Mouse (Mus musculus): ENCODE results near the gene Arhgef10l. TPM values are rescaled to one million over a fixed set of nuclear protein-coding genes. Genes with fewer than 3 reads are reported as not detected.

Gene Arhgef10l
- polyA plus RNA-seq, 1 experiment from 2014 or later = 12.1 TPM

DNA sequence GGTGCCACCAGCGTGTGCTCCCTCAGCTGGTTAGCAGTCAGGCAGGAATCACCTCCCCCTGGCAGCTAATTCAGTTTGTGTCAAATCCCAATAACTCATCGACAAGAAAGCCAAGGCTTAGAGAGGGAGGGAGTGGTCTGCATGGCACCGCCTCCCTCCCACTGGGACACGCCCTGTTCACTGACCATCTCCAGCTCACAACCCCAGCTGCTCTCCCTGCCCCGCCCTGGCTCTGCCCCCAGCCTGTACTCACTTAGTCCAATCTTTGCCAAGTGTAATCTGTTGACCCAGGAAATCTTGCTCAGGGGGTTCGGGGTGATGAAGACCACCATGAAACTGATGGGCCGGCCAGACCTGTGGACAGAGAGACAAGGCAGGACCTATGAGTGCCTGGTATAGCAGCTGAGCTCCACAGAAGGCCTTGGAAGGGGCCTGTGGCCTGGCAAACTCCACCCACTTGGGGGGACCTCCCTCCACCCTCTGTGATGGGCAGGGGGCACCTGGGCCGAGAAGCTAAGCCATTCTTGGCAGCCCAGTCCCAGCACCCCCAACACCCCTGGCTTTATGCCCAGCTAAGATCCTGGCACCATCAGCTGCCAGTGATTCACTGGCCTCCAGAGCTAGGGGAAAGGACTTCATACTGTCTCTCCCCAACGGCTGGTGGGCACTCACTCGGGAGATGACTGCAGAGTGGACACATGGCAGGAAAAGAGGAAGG lies 103.2 kb downstream of the Arhgef10l start:
- ATAC-seq = peak; percentile 40; the same call in 1 of the 2 replicates
- Histone ChIP-seq H3K36me3 (ENCODE audit: control insufficient read depth, insufficient read depth, low read length) (peaks cover 22% of the 10 kb centered on the region), H3K27me3 (replicated peaks; ENCODE audit: control insufficient read depth, insufficient read depth, low read length) (no peaks in the 10 kb centered on the region), H3K9ac (ENCODE audit: low read depth, low read length) (no peak overlapping the region), H3K4me2 (ENCODE audit: low read depth, low read length) (no peak overlapping the region), H3K9me3 (ENCODE audit: control insufficient read depth, low read length) (no peaks in the 10 kb centered on the region), H3K4me3 (ENCODE audit: low read length) (no peak overlapping the region), H3K4me1 (ENCODE audit: control insufficient read depth, insufficient read depth, low read length) (no peaks in the 10 kb centered on the region), H3K27ac (ENCODE audit: low read length) (no peak overlapping the region)
- 74% methylated on average over 10 of the region's 10 CpGs for WGBS

DNA sequence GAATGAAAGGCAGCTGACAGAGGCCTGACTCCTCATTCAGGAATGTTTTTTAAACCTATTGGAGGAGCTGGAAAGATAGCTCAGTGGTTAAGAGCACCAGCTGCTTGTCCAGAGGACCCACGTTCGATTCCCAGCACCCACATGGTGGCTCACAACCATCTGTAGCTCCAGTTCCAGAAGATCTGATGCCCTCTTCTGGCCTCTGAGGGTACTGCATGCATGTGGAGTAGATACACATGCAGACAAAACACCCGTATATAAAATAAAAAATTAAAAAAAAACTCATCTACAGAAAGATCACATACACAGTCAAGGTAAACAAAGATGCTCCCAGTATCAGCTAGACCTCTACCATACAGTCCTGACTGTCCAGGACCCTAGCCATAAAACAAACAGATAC lies 104.1 kb downstream of the Arhgef10l start:
- Histone ChIP-seq H3K27ac (ENCODE audit: low read length) (no peak overlapping the region), H3K27me3 (replicated peaks; ENCODE audit: control insufficient read depth, insufficient read depth, low read length) (no peaks in the 10 kb centered on the region), H3K9me3 (ENCODE audit: control insufficient read depth, low read length) (no peaks in the 10 kb centered on the region), H3K4me2 (ENCODE audit: low read depth, low read length) (no peak overlapping the region), H3K4me1 (ENCODE audit: control insufficient read depth, insufficient read depth, low read length) (no peaks in the 10 kb centered on the region), H3K4me3 (ENCODE audit: low read length) (no peak overlapping the region), H3K36me3 (ENCODE audit: control insufficient read depth, insufficient read depth, low read length) (peaks cover 19% of the 10 kb centered on the region), H3K9ac (ENCODE audit: low read depth, low read length) (no peak overlapping the region)
- no peak for ATAC-seq
- WGBS = 97% methylated on average over 3 of the region's 3 CpGs

DNA sequence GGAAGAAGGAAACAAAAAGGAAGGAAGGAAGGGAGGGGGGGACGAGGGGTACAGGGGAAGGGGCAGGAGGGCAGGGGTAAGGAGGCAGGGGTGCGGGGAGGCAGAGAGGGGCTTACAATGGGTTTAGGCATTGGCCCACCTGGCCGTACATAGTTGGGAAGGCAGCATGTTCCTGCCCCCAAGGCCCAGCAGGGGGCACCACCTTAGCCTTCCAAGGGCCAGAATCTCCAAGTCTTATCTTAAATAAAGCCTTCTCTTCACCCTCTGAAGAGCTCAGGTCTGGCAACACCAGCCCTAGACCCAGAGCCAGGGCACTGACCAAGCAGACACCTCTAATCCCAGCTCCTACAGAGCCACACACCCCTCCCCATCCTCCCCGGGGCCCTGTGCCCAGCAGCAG lies 106.0 kb downstream of the Arhgef10l start:
- no peak overlapping the region for H3K4me3 ChIP-seq (ENCODE audit: low read length)
- no peaks in the 10 kb centered on the region for H3K9me3 ChIP-seq (ENCODE audit: control insufficient read depth, low read length)
- no peak overlapping the region for H3K4me2 ChIP-seq (ENCODE audit: low read depth, low read length)
- 79% methylated on average over 4 of the region's 4 CpGs for WGBS
- H3K27me3 ChIP-seq (replicated peaks; ENCODE audit: control insufficient read depth, insufficient read depth, low read length) = no peaks in the 10 kb centered on the region
- ATAC-seq = no peak
- peaks cover 16% of the 10 kb centered on the region for H3K36me3 ChIP-seq (ENCODE audit: control insufficient read depth, insufficient read depth, low read length)
- no peak overlapping the region for H3K27ac ChIP-seq (ENCODE audit: low read length)
- H3K4me1 ChIP-seq (ENCODE audit: control insufficient read depth, insufficient read depth, low read length) = no peaks in the 10 kb centered on the region
- H3K9ac ChIP-seq (ENCODE audit: low read depth, low read length) = no peak overlapping the region

DNA sequence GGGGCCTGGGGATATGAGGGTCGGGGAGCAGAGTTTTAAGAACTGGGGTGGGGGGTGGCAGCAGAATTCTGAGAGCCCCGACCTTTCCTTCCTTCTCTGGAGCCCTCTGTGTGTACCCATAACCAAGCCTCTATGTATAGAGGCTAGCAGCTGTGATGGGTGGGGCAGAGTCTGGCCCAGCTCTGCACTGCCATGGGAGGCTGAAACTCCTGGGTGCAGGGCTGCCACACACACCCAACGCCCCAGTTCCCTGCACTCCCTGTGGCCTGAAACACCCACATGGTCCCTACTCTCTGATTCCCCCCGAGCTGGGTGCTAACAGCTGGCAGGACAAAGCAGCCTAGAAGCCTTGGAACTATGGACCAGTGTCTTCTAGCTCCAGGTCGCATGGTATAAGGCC lies 107.6 kb downstream of the Arhgef10l start:
- no peak overlapping the region for H3K9ac ChIP-seq (ENCODE audit: low read depth, low read length)
- H3K27ac ChIP-seq (ENCODE audit: low read length) = no peak overlapping the region
- H3K27me3 ChIP-seq (replicated peaks; ENCODE audit: control insufficient read depth, insufficient read depth, low read length) = no peaks in the 10 kb centered on the region
- ATAC-seq = no peak
- H3K36me3 ChIP-seq (ENCODE audit: control insufficient read depth, insufficient read depth, low read length) = peaks cover 13% of the 10 kb centered on the region
- no peaks in the 10 kb centered on the region for H3K4me1 ChIP-seq (ENCODE audit: control insufficient read depth, insufficient read depth, low read length)
- WGBS = 77% methylated on average over 5 of the region's 5 CpGs
- no peaks in the 10 kb centered on the region for H3K9me3 ChIP-seq (ENCODE audit: control insufficient read depth, low read length)
- no peak overlapping the region for H3K4me3 ChIP-seq (ENCODE audit: low read length)
- H3K4me2 ChIP-seq (ENCODE audit: low read depth, low read length) = no peak overlapping the region

DNA sequence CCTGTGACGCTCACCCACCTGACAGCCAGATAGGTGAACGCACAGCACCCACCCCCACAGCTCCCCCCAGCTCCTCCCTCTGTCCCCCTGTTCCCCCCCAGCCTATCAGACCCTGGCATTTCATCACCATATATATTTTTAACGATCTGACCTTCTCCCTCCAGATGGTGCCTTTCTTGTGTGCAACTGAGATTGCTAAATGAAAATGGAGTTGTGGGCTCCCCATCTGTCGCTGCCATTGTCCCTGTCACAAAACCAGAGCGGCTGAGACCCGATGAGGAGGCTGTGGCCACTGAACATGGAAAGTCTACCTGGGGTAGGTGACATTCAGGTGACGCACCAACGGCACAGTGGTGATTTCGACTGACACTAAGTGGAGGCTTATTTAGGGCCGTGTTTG lies 109.3 kb downstream of the Arhgef10l start:
- Histone ChIP-seq H3K4me2 (ENCODE audit: low read depth, low read length) (no peak overlapping the region), H3K4me1 (ENCODE audit: control insufficient read depth, insufficient read depth, low read length) (no peaks in the 10 kb centered on the region), H3K27ac (ENCODE audit: low read length) (no peak overlapping the region), H3K4me3 (ENCODE audit: low read length) (no peak overlapping the region), H3K36me3 (ENCODE audit: control insufficient read depth, insufficient read depth, low read length) (peaks cover 11% of the 10 kb centered on the region; the same call in 1 of the 2 replicates), H3K27me3 (replicated peaks; ENCODE audit: control insufficient read depth, insufficient read depth, low read length) (no peaks in the 10 kb centered on the region), H3K9me3 (ENCODE audit: control insufficient read depth, low read length) (no peaks in the 10 kb centered on the region), H3K9ac (ENCODE audit: low read depth, low read length) (no peak overlapping the region)
- no peak for ATAC-seq
- 94% methylated on average over 10 of the region's 10 CpGs for WGBS

DNA sequence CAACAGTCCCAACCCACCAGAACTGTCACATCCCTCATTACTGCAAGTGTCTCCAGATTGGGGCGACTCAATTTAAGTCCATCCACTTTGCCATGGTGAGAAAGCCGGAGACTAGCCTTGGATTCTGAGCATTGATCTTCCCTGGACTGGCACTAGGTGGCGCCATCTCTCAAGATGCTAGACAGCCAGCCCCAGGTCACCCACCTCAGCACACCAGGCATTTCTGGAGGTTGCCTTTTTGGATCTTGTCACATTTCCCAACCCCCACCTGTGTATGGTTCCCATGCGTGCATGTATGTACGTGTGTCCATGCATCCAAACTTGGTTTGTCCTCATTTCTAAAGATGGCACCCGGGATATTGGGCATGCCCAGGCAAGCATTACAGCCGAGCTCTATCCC lies 110.5 kb downstream of the Arhgef10l start:
- whole genome bisulfite sequencing = 58% methylated on average over 7 of the region's 7 CpGs
- Histone ChIP-seq H3K4me3 (ENCODE audit: low read length) (no peak overlapping the region), H3K9ac (ENCODE audit: low read depth, low read length) (no peak overlapping the region), H3K9me3 (ENCODE audit: control insufficient read depth, low read length) (no peaks in the 10 kb centered on the region), H3K27ac (ENCODE audit: low read length) (no peak overlapping the region), H3K4me2 (ENCODE audit: low read depth, low read length) (no peak overlapping the region), H3K27me3 (replicated peaks; ENCODE audit: control insufficient read depth, insufficient read depth, low read length) (no peaks in the 10 kb centered on the region), H3K4me1 (ENCODE audit: control insufficient read depth, insufficient read depth, low read length) (no peaks in the 10 kb centered on the region), H3K36me3 (ENCODE audit: control insufficient read depth, insufficient read depth, low read length) (peaks cover 10% of the 10 kb centered on the region; the same call in 1 of the 2 replicates)
- no peak; the same call in 1 of the 2 replicates for ATAC-seq

DNA sequence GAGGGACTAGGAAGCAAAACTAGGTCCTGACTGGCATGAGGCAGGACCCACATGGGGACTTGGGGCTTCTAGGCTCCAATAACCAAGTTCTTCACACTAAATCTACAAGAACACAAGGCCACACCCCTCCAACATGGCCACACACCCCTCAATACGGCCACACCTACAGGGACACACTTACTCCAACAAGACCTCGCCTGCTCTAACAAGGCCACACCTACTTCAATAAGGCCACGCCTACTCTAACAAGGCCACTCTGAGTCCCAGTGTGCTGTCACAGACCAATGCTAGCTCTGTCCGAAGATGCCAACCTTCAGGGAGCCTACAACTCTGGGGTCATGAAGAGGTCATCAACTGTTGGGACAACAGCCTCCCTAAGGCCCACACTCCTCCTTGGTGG lies 111.3 kb downstream of the Arhgef10l start:
- Histone ChIP-seq H3K27me3 (replicated peaks; ENCODE audit: control insufficient read depth, insufficient read depth, low read length) (no peaks in the 10 kb centered on the region), H3K36me3 (ENCODE audit: control insufficient read depth, insufficient read depth, low read length) (peaks cover 10% of the 10 kb centered on the region; the same call in 1 of the 2 replicates), H3K27ac (ENCODE audit: low read length) (no peak overlapping the region), H3K4me1 (ENCODE audit: control insufficient read depth, insufficient read depth, low read length) (no peaks in the 10 kb centered on the region), H3K4me3 (ENCODE audit: low read length) (no peak overlapping the region), H3K9me3 (ENCODE audit: control insufficient read depth, low read length) (no peaks in the 10 kb centered on the region), H3K4me2 (ENCODE audit: low read depth, low read length) (no peak overlapping the region), H3K9ac (ENCODE audit: low read depth, low read length) (no peak overlapping the region)
- 65% methylated on average over 4 of the region's 4 CpGs for WGBS
- peak; percentile 63 for ATAC-seq

DNA sequence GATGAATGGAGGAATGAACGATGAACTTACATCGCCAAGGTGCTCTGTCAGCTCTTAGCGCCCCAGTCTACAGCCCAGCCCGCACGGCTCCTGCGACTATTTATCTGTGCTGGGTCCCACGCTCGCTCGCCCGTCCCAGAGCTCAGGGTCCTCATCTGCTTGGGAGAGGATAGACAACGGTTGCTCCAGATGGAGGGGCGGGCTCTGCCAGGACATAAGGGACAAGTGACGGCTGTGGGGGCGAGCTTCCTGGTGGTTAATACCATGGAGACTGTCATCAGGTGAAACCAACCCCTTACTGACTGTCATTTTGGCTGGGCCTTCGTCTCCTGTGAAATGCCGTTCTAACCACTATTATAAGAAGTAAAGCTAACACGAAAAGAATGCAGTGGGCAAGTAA lies 114.0 kb downstream of the Arhgef10l start:
- peaks cover 10% of the 10 kb centered on the region; the same call in 1 of the 2 replicates for H3K36me3 ChIP-seq (ENCODE audit: control insufficient read depth, insufficient read depth, low read length)
- H3K9ac ChIP-seq (ENCODE audit: low read depth, low read length) = no peak overlapping the region
- 97% methylated on average over 17 of the region's 17 CpGs for WGBS

DNA sequence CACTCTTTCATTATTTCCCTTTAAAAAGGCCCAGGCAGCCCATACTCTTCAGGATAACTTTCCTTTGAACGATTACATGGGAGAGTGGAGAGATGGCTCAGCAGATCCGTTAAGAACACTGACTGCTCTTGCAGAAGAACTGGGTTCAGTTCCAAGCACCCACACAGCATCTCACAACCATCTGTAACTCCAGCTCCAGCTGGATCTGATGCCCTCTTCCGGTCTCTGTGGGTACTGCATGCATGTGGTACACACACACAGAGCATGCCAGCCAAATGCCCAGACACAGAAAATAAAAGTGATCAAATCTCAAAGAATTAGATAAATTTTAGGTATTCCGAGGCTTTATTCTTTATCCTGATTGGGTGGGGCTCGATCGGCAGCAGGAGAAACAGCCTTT lies 115.1 kb downstream of the Arhgef10l start:
- no peak for ATAC-seq

More for the DNA sequence above, 114.0 kb downstream of the Arhgef10l start:
- Histone ChIP-seq H3K4me1 (ENCODE audit: control insufficient read depth, insufficient read depth, low read length) (no peaks in the 10 kb centered on the region), H3K9me3 (ENCODE audit: control insufficient read depth, low read length) (no peaks in the 10 kb centered on the region), H3K4me2 (ENCODE audit: low read depth, low read length) (no peak overlapping the region), H3K27me3 (replicated peaks; ENCODE audit: control insufficient read depth, insufficient read depth, low read length) (no peaks in the 10 kb centered on the region), H3K27ac (ENCODE audit: low read length) (no peak overlapping the region), H3K4me3 (ENCODE audit: low read length) (no peak overlapping the region)
- ATAC-seq = no peak

DNA sequence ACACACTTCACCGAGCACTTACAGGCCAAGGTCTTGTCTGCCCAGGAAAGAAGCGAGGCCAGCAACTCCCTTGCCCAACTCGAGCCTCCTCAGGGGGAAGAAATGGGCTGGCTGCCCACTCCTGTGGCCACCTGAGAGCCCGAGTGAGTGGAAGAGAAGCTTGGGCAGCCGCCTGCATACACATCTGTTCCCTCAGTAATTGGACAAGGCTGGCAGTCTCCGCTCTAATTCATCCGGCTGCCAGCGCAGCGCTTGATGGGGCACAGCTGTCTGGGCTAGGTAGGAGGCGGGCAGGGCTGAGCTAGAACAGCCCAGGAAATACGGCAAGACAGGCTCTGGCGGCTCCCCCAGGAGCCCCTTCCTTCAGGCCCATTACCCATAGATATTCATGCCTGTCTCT lies 115.8 kb downstream of the Arhgef10l start:
- no peaks in the 10 kb centered on the region for H3K4me1 ChIP-seq (ENCODE audit: control insufficient read depth, insufficient read depth, low read length)
- no peaks in the 10 kb centered on the region for H3K9me3 ChIP-seq (ENCODE audit: control insufficient read depth, low read length)
- no peak overlapping the region for H3K4me2 ChIP-seq (ENCODE audit: low read depth, low read length)
- H3K9ac ChIP-seq (ENCODE audit: low read depth, low read length) = no peak overlapping the region
- WGBS = 69% methylated on average over 12 of the region's 12 CpGs
- H3K27ac ChIP-seq (ENCODE audit: low read length) = no peak overlapping the region
- no peaks in the 10 kb centered on the region for H3K27me3 ChIP-seq (replicated peaks; ENCODE audit: control insufficient read depth, insufficient read depth, low read length)
- H3K36me3 ChIP-seq (ENCODE audit: control insufficient read depth, insufficient read depth, low read length) = peaks cover 10% of the 10 kb centered on the region; the same call in 1 of the 2 replicates
- no peak for ATAC-seq
- no peak overlapping the region for H3K4me3 ChIP-seq (ENCODE audit: low read length)

More for the DNA sequence above, 115.1 kb downstream of the Arhgef10l start:
- Histone ChIP-seq H3K27ac (ENCODE audit: low read length) (no peak overlapping the region), H3K9ac (ENCODE audit: low read depth, low read length) (no peak overlapping the region), H3K36me3 (ENCODE audit: control insufficient read depth, insufficient read depth, low read length) (peaks cover 10% of the 10 kb centered on the region; the same call in 1 of the 2 replicates), H3K27me3 (replicated peaks; ENCODE audit: control insufficient read depth, insufficient read depth, low read length) (no peaks in the 10 kb centered on the region), H3K9me3 (ENCODE audit: control insufficient read depth, low read length) (no peaks in the 10 kb centered on the region), H3K4me2 (ENCODE audit: low read depth, low read length) (no peak overlapping the region), H3K4me1 (ENCODE audit: control insufficient read depth, insufficient read depth, low read length) (no peaks in the 10 kb centered on the region), H3K4me3 (ENCODE audit: low read length) (no peak overlapping the region)
- 91% methylated on average over 6 of the region's 6 CpGs for WGBS
